Mouse (Mus musculus) heart, embryonic 15.5 days (tissue): ENCODE results near the gene Tktl1. TPM values are rescaled to one million over a fixed set of nuclear protein-coding genes. Genes with fewer than 3 reads are reported as not detected.

Experiments
- polyA plus RNA-seq: library from polyadenylated mRNA; unstranded; fragments of >200 nt; fragmentation: Nextera tagmentation; extraction: Ambion mirVana; gene quantifications from 2 replicates; pipeline ENCODE4 v1.2.1, GENCODE M21; 2015

Tktl1 gene
- polyA plus RNA-seq, 1 experiment from 2014 or later = not detected

Other genes starting within 250 kb of the Tktl1 start
- gene Renbp, start 246.4 kb upstream of the Tktl1 start, polyA plus RNA-seq = 52.0 and 53.5 TPM in 2 replicates
- 24.4 and 33.9 TPM in 2 replicates for gene Hcfc1, start 210.9 kb upstream of the Tktl1 start, polyA plus RNA-seq
- 41.4 and 57.9 TPM in 2 replicates for gene Irak1, start 153.3 kb upstream of the Tktl1 start, polyA plus RNA-seq
- not detected in 2 replicates for gene Opn1mw, start 49.8 kb upstream of the Tktl1 start, polyA plus RNA-seq
- 10.5 and 12.0 TPM in 2 replicates for gene Mecp2, start 41.9 kb upstream of the Tktl1 start, polyA plus RNA-seq
- gene Tex28, start 9.4 kb upstream of the Tktl1 start, polyA plus RNA-seq = not detected in 2 replicates
- gene Flna, start 72.6 kb downstream of the Tktl1 start, polyA plus RNA-seq = 124 and 188 TPM in 2 replicates
- gene Emd, start 77.4 kb downstream of the Tktl1 start, polyA plus RNA-seq = 14.5 and 14.9 TPM in 2 replicates
- gene Rpl10, start 93.6 kb downstream of the Tktl1 start, polyA plus RNA-seq = 413 and 447 TPM in 2 replicates
- gene Taz, start 104.7 kb downstream of the Tktl1 start, polyA plus RNA-seq = 70.3 and 76.6 TPM in 2 replicates
- 14.3 and 17.2 TPM in 2 replicates for gene Dnase1l1, start 105.1 kb downstream of the Tktl1 start, polyA plus RNA-seq
- 109 and 128 TPM in 2 replicates for gene Atp6ap1, start 119.8 kb downstream of the Tktl1 start, polyA plus RNA-seq
- gene Gdi1, start 127.7 kb downstream of the Tktl1 start, polyA plus RNA-seq = 134 and 163 TPM in 2 replicates
- 48.0 and 53.1 TPM in 2 replicates for gene Fam50a, start 135.8 kb downstream of the Tktl1 start, polyA plus RNA-seq
- 3.6 and 6.8 TPM in 2 replicates for gene Plxna3, start 151.8 kb downstream of the Tktl1 start, polyA plus RNA-seq
- gene Lage3, start 176.4 kb downstream of the Tktl1 start, polyA plus RNA-seq = 80.3 and 87.5 TPM in 2 replicates
- 56.4 and 62.2 TPM in 2 replicates for gene Ubl4a, start 196.0 kb downstream of the Tktl1 start, polyA plus RNA-seq
- gene Slc10a3, start 196.1 kb downstream of the Tktl1 start, polyA plus RNA-seq = 12.0 and 14.3 TPM in 2 replicates
- gene Fam3a, start 216.0 kb downstream of the Tktl1 start, polyA plus RNA-seq = 26.8 and 31.2 TPM in 2 replicates
- 18.2 and 18.9 TPM in 2 replicates for gene Ikbkg, start 216.0 kb downstream of the Tktl1 start, polyA plus RNA-seq